Mouse (Mus musculus) erythroblast, adult 5-6 weeks (primary cell): ENCODE measurements around the gene Cbx6. TPM values are rescaled to one million over a fixed set of nuclear protein-coding genes. Genes with fewer than 3 reads are reported as not detected.

ENCODE experiments used
- ATAC-seq: replicated peaks from 2 replicates; pipeline ENCODE4 v1.8.0; 2016; ENCODE audit warnings: moderate number of reproducible peaks, mild to moderate bottlenecking, moderate TSS enrichment, inconsistent platforms; ENCODE audit not compliant: poor library complexity, low FRiP score, severe bottlenecking
- total RNA-seq, 2 experiments: library from RNA; stranded (forward) in 1 of 2; stranded (reverse) in 1 of 2; fragments of 150-400 nt in 1 of 2; fragments of 200-764, 138-1000 nt in 1 of 2; gene quantifications; 2 replicates each; pipeline versions ENCODE4 v1.2.3 to v1.2.4; 2015 to 2017; ENCODE audit warnings: low replicate concordance in 2 of 2

The Cbx6 gene
- total RNA-seq, 2 experiments from 2014 or later: 2.7 to 6.6 TPM

DNA sequence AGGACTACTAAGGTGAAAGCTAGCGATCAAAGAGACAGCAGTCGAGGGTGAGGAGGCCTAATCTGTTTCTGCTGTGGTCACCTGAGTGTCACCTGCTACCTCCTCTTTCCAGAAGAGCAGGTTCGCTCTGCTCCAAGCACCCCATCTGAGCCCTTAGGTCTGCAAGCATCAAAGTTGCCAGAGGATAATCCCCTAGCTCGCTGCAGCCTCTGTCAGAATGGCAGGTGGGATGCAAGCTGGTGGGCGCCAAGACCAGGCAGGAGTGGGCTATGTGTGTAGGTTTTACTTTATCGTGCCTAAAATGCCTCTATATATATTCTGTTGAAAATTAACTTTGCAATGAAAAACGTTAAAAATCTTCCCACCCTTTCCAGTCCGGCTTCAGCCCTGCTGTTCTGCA lies 29.2 kb downstream of the Cbx6 start:
- ATAC-seq: no peak

DNA sequence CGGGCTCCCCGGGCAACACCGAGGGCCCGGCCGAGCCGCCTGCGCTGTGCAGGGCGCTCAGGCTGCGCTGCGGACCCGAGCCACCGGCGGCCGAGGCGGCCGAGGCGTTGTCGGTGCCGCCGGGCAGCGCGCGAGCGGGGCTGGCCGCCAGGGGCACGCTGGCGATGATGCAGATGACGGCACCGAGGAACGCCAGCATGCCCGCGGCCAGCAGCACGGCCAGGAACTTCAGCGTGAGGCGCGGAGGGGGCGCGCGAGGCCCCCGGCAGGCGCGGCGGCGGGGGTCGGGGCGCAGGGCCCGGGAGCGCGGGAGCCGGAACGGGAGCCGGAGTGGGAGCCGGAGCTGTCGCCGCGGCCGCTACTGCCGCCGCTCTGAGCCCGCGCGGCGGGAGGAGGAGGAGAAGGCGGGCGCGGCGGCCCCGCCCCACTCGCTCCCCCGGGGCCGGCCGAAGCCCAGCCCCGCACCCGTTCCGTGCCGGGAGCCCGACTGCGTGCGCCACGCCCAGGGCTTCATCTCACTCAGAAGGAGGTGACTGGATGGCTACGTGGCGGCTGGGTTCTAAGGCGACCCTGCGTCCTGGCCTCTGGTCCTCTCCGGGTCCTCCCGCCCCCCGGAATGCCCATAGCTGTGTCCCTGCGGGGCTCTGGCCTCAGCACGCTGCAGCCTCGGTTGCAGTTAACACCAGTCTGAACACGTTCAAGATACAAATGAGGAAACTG lies 30.0 kb downstream of the Cbx6 start, which contains the start of gene Nptxr:
Gene Nptxr (minus strand): TSS at position 415 of the 720 bp plus-strand sequence.
- no peak for ATAC-seq

DNA sequence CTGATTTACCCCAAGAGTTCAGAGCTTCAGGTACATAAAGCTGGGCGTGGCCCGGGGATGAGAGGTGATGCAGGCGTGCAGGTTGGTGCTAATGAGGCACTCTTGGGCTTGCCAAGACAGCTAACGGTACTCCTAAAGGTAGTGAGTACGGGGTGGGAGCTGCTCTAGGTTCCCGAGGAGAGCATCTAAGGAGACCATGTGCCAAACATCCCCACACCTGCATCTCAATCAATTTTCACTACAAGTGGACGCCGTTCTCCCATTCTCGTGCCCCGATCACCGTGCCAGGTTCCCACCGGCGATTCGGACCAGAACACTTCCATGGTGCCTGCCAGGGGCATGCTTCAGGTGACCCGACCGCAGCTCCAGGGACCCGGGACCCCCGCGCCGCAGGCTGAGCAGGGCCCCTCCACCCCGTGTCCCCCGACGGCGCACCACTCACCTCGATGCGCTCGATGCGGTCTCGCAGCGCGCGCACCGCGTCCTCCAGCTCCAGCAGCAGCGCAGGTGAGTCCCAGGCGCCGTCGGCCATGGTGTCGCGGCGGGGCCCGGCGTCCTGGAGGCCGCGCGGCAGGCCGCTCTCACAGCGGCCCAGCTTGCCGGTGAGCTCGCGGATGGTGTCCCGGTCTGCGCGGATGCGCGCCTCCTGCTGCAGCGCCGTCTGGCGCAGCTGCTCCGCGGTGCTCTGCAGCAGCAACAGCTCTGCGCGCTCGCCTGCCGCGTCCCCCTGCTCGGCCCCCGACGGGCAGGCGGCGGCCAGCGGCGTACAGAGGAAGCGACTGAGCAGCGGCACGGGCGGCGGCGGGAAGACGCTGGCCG lies 30.7 kb downstream of the Cbx6 start:
- no peak for ATAC-seq

DNA sequence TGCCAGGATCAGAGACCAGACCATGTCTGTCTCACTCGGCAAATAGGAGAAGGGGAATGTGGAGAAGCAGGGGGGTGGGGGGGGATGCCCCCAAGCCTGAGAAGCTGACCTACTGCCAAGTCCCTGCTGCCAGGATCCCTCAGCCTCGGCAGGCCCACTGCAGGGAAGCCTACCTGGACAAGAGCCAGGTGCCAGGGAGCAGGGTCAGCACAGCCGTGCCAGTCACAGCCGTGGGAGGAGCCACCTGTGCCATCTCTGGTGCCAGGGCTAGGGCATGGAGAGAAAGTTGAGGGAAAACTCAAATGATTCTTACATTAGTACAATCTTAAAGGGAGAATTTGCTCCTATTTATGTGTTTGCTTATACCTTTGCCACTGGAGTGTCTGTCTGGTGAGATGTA lies 32.2 kb downstream of the Cbx6 start:
- ATAC-seq: no peak

DNA sequence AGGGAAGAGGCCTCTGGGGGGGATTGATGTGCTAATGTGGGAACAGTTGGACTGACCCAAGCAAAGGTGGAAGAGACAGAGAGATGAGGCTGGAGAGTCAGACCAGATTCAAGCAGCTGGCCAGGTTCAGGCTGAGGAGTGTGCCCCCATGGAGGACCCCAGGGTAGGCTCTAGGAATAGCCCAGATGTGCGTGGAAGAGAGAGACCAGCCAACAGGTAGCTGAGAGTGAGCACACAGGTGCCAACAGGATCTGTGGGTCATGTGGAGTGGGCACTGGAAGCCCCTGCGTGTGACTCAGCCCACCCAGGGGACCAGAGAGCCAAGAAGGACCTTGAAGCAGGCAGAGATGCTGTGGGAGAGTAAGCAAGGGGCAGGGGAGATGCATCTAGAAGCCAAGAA lies 32.8 kb downstream of the Cbx6 start:
- no peak for ATAC-seq

DNA sequence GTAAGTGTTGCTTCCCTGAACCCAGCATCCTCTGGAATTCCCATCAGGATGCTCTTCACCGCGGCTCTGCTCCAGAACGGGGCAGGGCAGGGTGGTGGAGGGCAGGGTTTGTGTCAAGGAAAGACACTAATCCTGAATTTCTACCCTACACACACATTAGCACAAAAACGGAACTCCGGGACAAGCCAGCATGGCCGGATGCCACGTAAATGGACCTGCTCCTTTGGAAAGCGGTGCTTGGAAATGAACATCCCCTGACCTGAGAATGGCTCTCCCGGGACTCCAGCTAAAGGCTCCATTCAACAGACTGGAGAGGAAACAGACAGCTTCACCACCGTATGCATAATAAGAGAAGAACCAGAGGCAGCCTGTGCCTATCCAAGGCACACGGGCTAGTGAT lies 33.8 kb downstream of the Cbx6 start:
- no peak for ATAC-seq

DNA sequence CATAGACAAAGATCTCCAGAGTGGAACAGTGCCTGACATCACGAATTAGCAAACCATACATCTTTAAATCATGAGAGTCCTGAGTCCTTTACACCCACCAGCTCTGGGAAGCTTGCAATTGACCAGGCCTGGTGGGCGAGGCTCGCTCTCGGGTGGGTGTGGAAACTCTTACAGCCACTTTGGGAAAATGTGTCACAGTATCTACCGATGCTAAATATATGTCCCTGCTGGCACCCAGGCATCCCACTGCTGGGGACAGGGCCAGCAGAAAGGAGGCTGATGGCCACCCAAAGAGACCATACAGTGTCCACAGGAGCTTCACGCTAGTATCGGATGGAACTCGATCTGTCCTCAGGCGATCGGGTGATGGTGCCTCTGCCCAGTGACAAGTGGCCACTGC lies 35.9 kb downstream of the Cbx6 start:
- no peak for ATAC-seq

DNA sequence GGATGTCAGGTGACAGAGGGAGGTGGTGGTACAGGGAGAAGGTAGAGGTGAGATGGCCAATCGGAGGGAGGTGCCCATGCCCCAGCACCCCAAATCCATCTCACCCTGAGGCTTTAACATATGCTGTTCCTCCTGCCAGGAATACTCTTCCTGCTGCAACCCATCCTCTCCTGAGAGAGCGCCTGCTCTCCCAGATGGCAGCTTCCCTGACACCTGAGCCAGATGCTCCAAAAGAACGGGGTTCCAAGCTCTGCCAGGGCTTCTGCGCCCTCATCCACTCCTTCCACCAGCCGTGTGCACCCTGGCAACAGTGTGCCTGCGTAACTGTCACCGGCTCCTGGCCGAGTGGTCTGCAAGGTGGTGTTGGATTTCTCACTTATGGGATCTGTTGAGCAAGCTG lies 36.8 kb downstream of the Cbx6 start:
- ATAC-seq: no peak

DNA sequence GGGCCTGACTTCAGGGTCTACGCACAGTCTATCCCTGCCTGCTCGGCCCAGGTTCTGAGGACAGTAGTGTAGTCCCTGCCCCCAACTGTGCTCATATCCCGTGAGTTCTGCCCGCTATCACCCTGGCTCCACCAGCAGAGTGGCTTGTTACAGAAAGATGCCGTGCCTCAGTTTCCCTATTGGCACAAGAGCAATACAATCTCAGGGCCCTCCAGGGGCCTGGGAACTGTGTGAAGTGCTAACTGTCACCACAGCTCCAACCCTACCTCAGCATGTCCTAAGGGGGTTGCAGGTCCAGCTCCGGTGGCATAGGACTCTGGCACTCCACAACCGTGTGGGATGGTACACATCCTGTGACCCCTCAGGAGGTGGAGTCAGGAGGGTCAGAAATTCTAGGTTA lies 37.4 kb downstream of the Cbx6 start:
- ATAC-seq: no peak

DNA sequence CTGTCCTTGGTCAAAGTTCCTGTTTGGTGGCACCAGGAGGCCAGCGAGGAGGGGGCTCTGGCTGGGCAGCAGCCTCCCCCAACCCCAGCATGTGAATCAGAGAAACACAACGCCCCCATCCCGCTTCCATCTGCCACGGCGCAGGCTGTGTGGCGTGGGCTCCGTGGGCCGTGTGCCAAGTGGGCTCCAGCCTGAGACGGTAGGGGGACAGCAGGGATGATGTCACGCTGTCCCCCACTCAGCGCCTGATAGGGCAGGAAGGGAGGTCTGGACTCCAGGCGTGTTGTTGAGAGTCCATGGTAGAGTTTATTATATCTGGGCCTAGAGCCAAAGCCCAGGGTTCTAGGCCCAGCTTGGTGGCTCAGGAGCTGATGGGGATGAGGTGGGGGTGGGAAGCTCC lies 38.2 kb downstream of the Cbx6 start:
- no peak for ATAC-seq

DNA sequence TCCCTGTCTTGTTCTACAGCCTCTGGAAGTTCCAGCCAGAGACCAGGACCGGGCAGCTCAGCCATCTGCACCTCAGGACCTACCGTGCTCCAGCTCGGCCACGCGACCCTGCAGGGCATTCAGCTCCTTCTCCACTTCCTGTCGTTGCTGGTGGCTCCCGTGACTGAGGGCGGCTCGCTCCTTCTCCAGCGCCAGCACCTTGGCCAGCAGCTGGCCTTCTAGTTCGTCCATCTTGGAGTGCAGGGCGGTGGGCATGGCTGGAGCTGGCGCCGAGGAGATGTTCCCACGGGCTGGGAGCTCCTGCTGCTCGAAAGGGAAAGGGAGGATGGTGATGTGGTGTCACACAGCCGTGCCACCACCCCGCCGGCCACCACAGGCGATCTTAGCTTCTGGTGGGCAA lies 40.3 kb downstream of the Cbx6 start:
- no peak for ATAC-seq

DNA sequence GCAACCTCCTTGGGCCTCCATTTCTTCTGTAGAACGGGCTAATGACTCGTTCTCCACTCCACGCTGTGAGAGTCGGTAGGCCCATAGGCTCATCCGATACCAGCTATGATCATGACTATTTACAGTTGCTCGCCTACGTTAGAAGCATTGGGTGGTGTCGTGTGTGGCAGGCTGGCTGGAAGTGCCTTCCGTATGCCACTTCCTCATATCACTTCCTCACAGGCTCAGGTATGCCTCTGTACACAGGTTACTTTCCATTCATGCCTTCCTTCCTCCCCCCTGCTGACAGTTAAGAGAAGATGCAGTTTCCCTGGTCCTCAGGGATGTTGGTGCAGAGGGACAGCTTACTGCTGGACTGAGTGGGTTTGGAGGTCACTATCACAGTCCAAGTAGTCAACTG lies 41.4 kb downstream of the Cbx6 start:
- no peak for ATAC-seq

DNA sequence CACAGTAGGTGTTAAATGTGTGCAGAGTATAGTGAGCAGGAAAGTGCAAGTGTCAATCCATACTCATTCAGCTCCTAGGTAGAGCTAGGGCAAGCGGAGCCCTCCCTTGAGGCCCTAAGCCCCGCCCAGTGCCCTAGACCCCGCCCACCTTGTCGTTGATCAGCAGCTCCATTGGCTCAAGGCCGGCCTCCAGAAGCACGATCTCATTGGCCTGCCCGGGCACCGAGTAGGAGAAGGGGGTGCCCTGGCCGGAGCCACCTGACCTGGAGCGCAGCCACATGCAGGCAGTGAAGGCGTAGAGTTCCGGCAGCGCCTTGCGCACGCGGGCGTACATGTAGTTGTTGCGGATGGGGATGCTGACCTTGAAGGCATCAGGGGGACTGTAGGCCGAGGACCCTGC lies 42.0 kb downstream of the Cbx6 start:
- no peak for ATAC-seq

DNA sequence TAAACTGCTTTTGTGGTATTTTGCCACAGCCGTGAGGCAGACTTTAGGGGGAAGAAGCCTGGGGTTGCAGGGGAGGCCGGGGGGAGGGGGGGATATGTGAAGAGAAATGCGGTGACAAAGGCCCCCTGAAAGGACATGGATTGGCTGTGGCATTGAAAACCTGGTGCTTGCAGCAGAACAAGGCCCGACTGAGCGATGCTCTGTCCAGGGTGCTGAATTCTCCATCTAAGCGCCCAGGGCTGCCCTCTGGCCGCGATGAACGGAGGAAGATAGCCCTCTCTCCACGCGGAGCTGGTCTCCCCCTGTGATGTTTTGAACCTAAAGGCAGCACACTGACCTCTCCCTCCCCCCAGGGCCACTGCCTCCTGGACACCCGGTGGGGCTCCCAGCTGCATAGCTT lies 43.0 kb downstream of the Cbx6 start:
- ATAC-seq: no peak

DNA sequence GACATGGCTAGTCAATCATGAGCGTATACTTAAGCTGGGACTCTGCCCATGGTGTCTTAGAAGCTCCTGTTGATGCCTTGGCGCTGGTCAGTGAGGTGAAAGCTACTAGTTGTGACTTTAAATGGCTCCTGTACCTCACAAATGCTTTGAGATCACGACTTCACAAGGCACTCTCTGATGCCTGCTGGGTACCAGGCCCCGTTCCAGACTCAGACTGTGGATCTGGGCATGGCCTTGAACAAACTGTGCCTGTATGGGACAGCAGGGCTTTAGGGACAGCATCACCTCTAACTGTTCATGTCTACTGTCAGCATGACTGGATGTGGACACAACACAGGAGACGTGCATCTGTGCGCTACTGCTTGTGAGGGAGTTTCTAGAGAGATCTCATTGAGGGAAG lies 43.6 kb downstream of the Cbx6 start:
- no peak for ATAC-seq

DNA sequence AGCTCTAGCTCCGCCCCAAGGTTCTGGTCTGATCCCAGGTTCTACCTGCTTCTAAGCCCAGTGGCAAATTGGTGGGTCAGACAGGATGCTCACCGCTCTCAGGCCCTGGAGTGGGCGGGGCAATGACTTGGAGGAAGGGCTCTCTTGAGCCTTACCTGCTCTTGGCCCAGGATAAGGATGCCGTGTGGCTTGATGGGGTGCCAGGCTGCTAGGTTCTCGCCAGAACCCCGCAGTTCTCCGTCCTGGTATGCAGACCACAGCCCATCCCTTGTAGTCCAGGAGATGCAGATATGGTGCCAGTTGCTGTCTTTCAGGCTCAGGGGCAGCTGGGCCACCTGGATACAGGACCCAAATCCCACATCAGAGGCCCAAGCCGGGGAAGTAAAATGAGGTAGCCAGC lies 44.4 kb downstream of the Cbx6 start:
- ATAC-seq: no peak

DNA sequence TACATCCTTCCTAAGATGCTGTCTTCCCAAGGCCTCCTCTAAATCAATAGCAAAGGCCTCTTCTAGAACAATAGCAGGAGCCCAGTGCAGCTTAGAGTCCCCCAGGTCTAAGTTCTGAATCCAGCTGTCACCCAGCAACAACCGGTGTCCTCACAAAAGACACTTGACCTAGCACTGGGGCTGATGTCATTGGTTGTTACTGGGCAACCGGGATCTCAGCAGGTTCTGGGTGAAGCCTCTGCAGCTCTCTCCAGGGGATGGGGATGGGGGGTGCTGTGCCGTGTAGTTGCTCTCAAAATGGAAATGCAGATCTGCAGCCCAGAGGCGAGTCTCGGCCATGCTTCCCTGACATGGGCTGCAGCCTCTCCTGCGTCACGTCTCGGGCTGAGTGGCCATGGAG lies 46.7 kb downstream of the Cbx6 start:
- no peak for ATAC-seq

DNA sequence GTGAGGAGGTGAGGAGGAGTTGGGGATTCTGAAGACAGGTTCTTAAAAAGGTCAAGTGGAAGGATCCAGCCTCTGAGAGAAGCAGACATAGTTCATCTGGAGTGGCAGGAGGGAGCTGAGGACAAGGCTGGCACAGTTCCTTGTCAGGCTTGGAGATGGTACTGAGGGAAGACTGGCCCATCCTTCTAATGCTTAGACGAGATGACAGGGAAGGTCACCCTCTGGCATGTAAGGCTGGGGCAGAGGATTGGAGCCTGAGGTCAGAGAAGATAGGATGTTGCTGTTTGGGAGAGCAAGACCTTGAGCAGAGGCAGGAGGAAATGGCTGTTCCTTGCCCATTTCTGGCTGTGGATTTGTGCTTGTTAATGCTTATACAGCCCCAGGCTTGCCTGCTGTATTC lies 49.4 kb downstream of the Cbx6 start:
- no peak for ATAC-seq

DNA sequence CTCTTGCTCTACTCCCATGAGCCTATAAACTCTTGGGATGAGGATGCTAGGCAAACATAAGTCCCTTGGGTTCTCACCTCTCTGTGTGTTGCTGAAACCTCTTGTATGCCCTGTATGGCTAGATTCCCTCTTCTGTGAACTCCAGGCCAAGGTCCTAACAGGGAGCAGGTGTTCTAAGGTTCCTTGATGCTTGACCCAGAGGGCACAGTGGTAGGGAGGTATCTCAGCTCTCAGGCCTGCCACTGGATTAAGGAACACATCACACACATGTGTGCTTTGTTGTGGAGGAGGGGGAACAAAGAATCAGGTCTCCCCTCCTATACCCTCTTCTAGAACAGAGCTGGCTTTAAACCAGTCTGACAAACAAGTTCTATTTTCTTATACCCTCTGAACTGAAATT lies 56.7 kb downstream of the Cbx6 start, which contains the start of gene Dnal4:
Gene Dnal4 (minus strand): TSS at position 101 of the 400 bp plus-strand sequence.
- ATAC-seq: no peak

DNA sequence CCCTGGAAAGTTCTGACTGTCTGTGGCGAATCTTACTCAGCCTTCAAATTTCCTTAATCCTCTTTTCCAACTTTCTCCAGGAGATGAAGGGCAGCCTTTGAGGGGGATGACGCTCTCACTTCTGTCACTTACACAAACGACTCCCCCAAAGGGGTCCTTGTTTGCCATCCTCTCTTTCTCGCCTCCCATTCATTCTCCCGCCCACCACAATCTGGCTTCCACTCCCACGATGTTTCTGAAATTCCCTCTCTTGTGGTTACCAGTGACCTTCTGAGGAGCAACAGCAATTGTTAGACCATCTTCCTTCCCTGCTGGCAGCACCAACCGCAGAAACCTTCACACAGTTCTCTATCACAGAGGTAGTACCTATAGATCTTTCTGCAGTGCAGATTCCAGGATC lies 58.8 kb downstream of the Cbx6 start:
- ATAC-seq: no peak
